Mouse (Mus musculus) kidney, postnatal 0 days (tissue): ENCODE results near the gene Mmp20. TPM values are rescaled to one million over a fixed set of nuclear protein-coding genes. Genes with fewer than 3 reads are reported as not detected.

Experiments used
- ATAC-seq: fragments of 200-750 bp; cut with Nextera tagmentation; replicated peaks from 2 replicates; pipeline ENCODE4 v1.8.0; 2017; ENCODE audit warnings: low read depth, moderate number of reproducible peaks, moderate TSS enrichment, moderate library complexity; ENCODE audit not compliant: low FRiP score
- DNase-seq: peaks from one replicate; pipeline ENCODE4 v3.0.0-alpha.2; 2016; ENCODE audit warnings: low spot score
- H3K27ac ChIP-seq: fragments of 300-500 bp; sonication (generic); 2 replicates; pipeline ENCODE4 v1.5.1; 2014; ENCODE audit warnings: mild to moderate bottlenecking
- H3K27me3 ChIP-seq: fragments of 300-500 bp; sonication (generic); 2 replicates; pipeline ENCODE4 v1.6.1; 2014; ENCODE audit warnings: low read length, mixed read lengths; ENCODE audit not compliant: insufficient read depth
- H3K36me3 ChIP-seq: fragments of 300-500 bp; sonication (generic); 2 replicates; pipeline ENCODE4 v1.6.1; 2014; ENCODE audit warnings: low read length, mixed read lengths; ENCODE audit not compliant: insufficient read depth
- H3K4me1 ChIP-seq: fragments of 300-500 bp; sonication (generic); replicated peaks from 2 replicates; pipeline ENCODE4 v1.6.1; 2014; ENCODE audit warnings: antibody characterized with exemption, low read length, mixed read lengths; ENCODE audit not compliant: insufficient read depth
- H3K4me2 ChIP-seq: fragments of 300-500 bp; sonication (generic); 2 replicates; pipeline ENCODE4 v1.6.1; 2014; ENCODE audit warnings: mild to moderate bottlenecking, low read length, moderate library complexity, mixed read lengths
- H3K4me3 ChIP-seq: fragments of 300-500 bp; sonication (generic); replicated peaks from 2 replicates; pipeline ENCODE4 v1.5.1; 2014; ENCODE audit warnings: low read depth, low read length
- H3K9ac ChIP-seq: fragments of 300-500 bp; sonication (generic); 2 replicates; pipeline ENCODE4 v1.6.1; 2014; ENCODE audit warnings: low read depth, low read length
- H3K9me3 ChIP-seq: fragments of 300-500 bp; sonication (generic); replicated peaks from 2 replicates; pipeline ENCODE4 v1.6.1; 2016; ENCODE audit warnings: low read length, inconsistent platforms, mixed read lengths
- CTCF ChIP-seq: IDR thresholded peaks from 2 replicates; pipeline ENCODE4 v1.5.1; 2016; ENCODE audit warnings: antibody characterized with exemption, low read depth, mild to moderate bottlenecking, moderate library complexity
- WGBS: fragments of 180-500 bp; shearing (Covaris S2); extraction: QIAGEN DNeasy Blood & Tissue Kit; methylation state at CpG from one replicate; pipeline ENCODE4 v1.1.7; 2014; 5-methylcytosine and 5-hydroxymethylcytosine counted together
- polyA plus RNA-seq: library from polyadenylated mRNA; unstranded; fragments of >200 nt; fragmentation: Nextera tagmentation; extraction: Ambion mirVana; gene quantifications from 2 replicates; pipeline ENCODE4 v1.2.1, GENCODE M21; 2015

Mmp20 gene
- 0.13 and 0.20 TPM in 2 replicates for polyA plus RNA-seq

GRCm38 (mm10) chr9:7627931-7628330 is at the start of gene Mmp20:
TSS of gene Mmp20 (plus strand) at chr9:7628231.
- TF ChIP-seq CTCF: no peak
- no peak for ATAC-seq

GRCm38 (mm10) chr9:7590063-7590462 is 38.0 kb upstream of the Mmp20 start:
- ATAC-seq: no peak
- no peak for TF ChIP-seq CTCF

More at GRCm38 (mm10) chr9:7627931-7628330, at the start of gene Mmp20:
- no peak within 1 kb of the TSS for H3K27ac ChIP-seq
- H3K4me1 ChIP-seq: no peaks in the 10 kb centered on the region
- H3K9me3 ChIP-seq: no peaks in the 10 kb centered on the region
- H3K9ac ChIP-seq: no peak within 1 kb of the TSS
- no peak within 1 kb of the TSS for H3K4me2 ChIP-seq
- no peak for DNase-seq
- H3K36me3 ChIP-seq: no peaks in the 10 kb centered on the region
- no peaks in the 10 kb centered on the region for H3K27me3 ChIP-seq
- no peak within 1 kb of the TSS for H3K4me3 ChIP-seq

GRCm38 (mm10) chr9:7593272-7593812 is 34.7 kb upstream of the Mmp20 start:
- no peak overlapping the region for H3K27ac ChIP-seq
- WGBS: 87% methylated on average over 3 of the region's 3 CpGs
- no peaks in the 10 kb centered on the region for H3K27me3 ChIP-seq
- no peak overlapping the region for H3K4me3 ChIP-seq
- H3K4me1 ChIP-seq: no peaks in the 10 kb centered on the region
- no peaks in the 10 kb centered on the region for H3K36me3 ChIP-seq
- H3K4me2 ChIP-seq: no peak overlapping the region
- ATAC-seq: no peak
- TF ChIP-seq CTCF: no peak
- DNase-seq: no peak
- no peak overlapping the region for H3K9ac ChIP-seq
- H3K9me3 ChIP-seq: no peaks in the 10 kb centered on the region

More at GRCm38 (mm10) chr9:7590063-7590462, 38.0 kb upstream of the Mmp20 start:
- Histone ChIP-seq H3K4me3 (no peak overlapping the region), H3K4me2 (no peak overlapping the region), H3K4me1 (no peaks in the 10 kb centered on the region), H3K36me3 (no peaks in the 10 kb centered on the region), H3K27me3 (no peaks in the 10 kb centered on the region), H3K27ac (no peak overlapping the region), H3K9me3 (no peaks in the 10 kb centered on the region), H3K9ac (no peak overlapping the region)
- WGBS: 79% methylated on average over 8 of the region's 8 CpGs
- no peak for DNase-seq

GRCm38 (mm10) chr9:7594816-7595540 is 33.1 kb upstream of the Mmp20 start:
- H3K36me3 ChIP-seq: no peaks in the 10 kb centered on the region
- peak; percentile 99 for ATAC-seq
- H3K9ac ChIP-seq: peak overlapping the region; percentile 46; the same call in 1 of the 2 replicates
- peak overlapping the region; percentile 41 for H3K4me3 ChIP-seq
- WGBS: 5% methylated on average over 6 of the region's 6 CpGs
- no peaks in the 10 kb centered on the region for H3K27me3 ChIP-seq
- peak overlapping the region; percentile 59 for H3K4me2 ChIP-seq
- TF ChIP-seq CTCF: peak; percentile 95
- no peaks in the 10 kb centered on the region for H3K9me3 ChIP-seq
- no peak overlapping the region; the same call in 1 of the 2 replicates for H3K27ac ChIP-seq
- no peaks in the 10 kb centered on the region for H3K4me1 ChIP-seq
- DNase-seq: peak; percentile 96

GRCm38 (mm10) chr9:7602982-7603742 is 24.9 kb upstream of the Mmp20 start:
- H3K4me1 ChIP-seq: no peaks in the 10 kb centered on the region
- TF ChIP-seq CTCF: peak; percentile 95
- DNase-seq: peak; percentile 81
- H3K9ac ChIP-seq: no peak overlapping the region
- no peak overlapping the region for H3K4me2 ChIP-seq
- under 1% methylated on average over 3 of the region's 3 CpGs for WGBS
- ATAC-seq: peak; percentile 72
- no peak overlapping the region for H3K4me3 ChIP-seq
- no peaks in the 10 kb centered on the region for H3K36me3 ChIP-seq
- H3K27ac ChIP-seq: no peak overlapping the region
- H3K9me3 ChIP-seq: no peaks in the 10 kb centered on the region
- no peaks in the 10 kb centered on the region for H3K27me3 ChIP-seq

- Histone ChIP-seq H3K9me3 (no peaks in the 10 kb centered on the region), H3K4me3 (no peak overlapping the region), H3K27ac (no peak overlapping the region), H3K4me2 (no peak overlapping the region), H3K9ac (no peak overlapping the region), H3K4me1 (no peaks in the 10 kb centered on the region), H3K36me3 (no peaks in the 10 kb centered on the region), H3K27me3 (no peaks in the 10 kb centered on the region)
- no peak for ATAC-seq
- WGBS: 58% methylated on average over 6 of the region's 6 CpGs
- TF ChIP-seq CTCF: no peak
- no peak for DNase-seq
Observed at GRCm38 (mm10) chr9:7604005-7604404, 24.0 kb upstream of the Mmp20 start.
